Mouse (Mus musculus) erythroblast, embryonic 14.5 days (primary cell): ENCODE data around the gene Cacng5.

Experiments used
- GATA1 ChIP-seq: IDR thresholded peaks from 2 replicates; pipeline ENCODE4 v1.6.1; 2012; ENCODE audit warnings: low read length, inconsistent platforms, mixed read lengths
- TAL1 ChIP-seq: IDR thresholded peaks from 3 replicates; pipeline ENCODE4 v1.6.1; 2012; ENCODE audit warnings: low read length, inconsistent platforms, mixed read lengths

- TF ChIP-seq GATA1 (no peak), TAL1 (no peak)
Observed at GRCm38 (mm10) chr11:107931288-107931687, 16.4 kb upstream of the Cacng5 start.
